Mouse (Mus musculus) megakaryocyte, embryonic 14.5 days (primary cell): ENCODE measurements around the gene Card6. TPM values are rescaled to one million over a fixed set of nuclear protein-coding genes. Genes with fewer than 3 reads are reported as not detected.

Source experiments
- H3K27me3 ChIP-seq: replicated peaks from 2 replicates; pipeline ENCODE3; 2012; ENCODE audit warnings: inconsistent platforms
- H3K36me3 ChIP-seq: replicated peaks from 2 replicates; pipeline ENCODE3; 2012; ENCODE audit warnings: low read length, inconsistent platforms, mixed read lengths
- H3K4me1 ChIP-seq: 2 replicates; pipeline ENCODE4 v1.6.1; 2012; ENCODE audit warnings: inconsistent platforms
- H3K4me3 ChIP-seq: replicated peaks from 2 replicates; pipeline ENCODE3; 2012; ENCODE audit warnings: moderate library complexity, mild to moderate bottlenecking, inconsistent platforms
- H3K9me3 ChIP-seq: 2 replicates; pipeline ENCODE4 v1.6.1; 2012; ENCODE audit warnings: inconsistent platforms
- FLI1 ChIP-seq: IDR thresholded peaks from 2 replicates; pipeline ENCODE4 v1.6.1; 2012; ENCODE audit warnings: low read length, inconsistent platforms, mixed read lengths
- GATA1 ChIP-seq: IDR thresholded peaks from 3 replicates; pipeline ENCODE4 v1.6.1; 2012; ENCODE audit warnings: mixed read lengths, low read length, inconsistent platforms, borderline replicate concordance
- polyA plus RNA-seq: library from polyadenylated mRNA; stranded (reverse); fragments of >175 nt; gene quantifications from 2 replicates; pipeline ENCODE4 v1.2.3, GENCODE M21; 2012; ENCODE audit warnings: low replicate concordance; ENCODE audit not compliant: insufficient read depth

Card6 gene
- polyA plus RNA-seq, 1 experiment = 0.09 TPM

GRCm38 (mm10) chr15:5129111-5129805 is 20.9 kb upstream of the Card6 start:
- H3K36me3 ChIP-seq = peaks cover 11% of the 10 kb centered on the region
- TF ChIP-seq GATA1 (no peak), FLI1 (no peak)
- H3K4me1 ChIP-seq = peaks cover 43% of the 10 kb centered on the region

GRCm38 (mm10) chr15:5128176-5128940 is 20.0 kb upstream of the Card6 start:
- no peak for TF ChIP-seq FLI1
- TF ChIP-seq GATA1 = no peak
- H3K36me3 ChIP-seq = peaks cover 19% of the 10 kb centered on the region
- H3K4me1 ChIP-seq = peaks cover 37% of the 10 kb centered on the region
- H3K4me3 ChIP-seq = no peak overlapping the region
- H3K27me3 ChIP-seq = no peaks in the 10 kb centered on the region
- H3K9me3 ChIP-seq = peaks cover 13% of the 10 kb centered on the region

More at GRCm38 (mm10) chr15:5129111-5129805, 20.9 kb upstream of the Card6 start:
- no peaks in the 10 kb centered on the region for H3K27me3 ChIP-seq
- peaks cover 11% of the 10 kb centered on the region for H3K9me3 ChIP-seq
- no peak overlapping the region for H3K4me3 ChIP-seq

GRCm38 (mm10) chr15:5127487-5127886 is 19.1 kb upstream of the Card6 start:
- TF ChIP-seq GATA1 (no peak), FLI1 (no peak)
- Histone ChIP-seq H3K27me3 (no peaks in the 10 kb centered on the region), H3K4me3 (no peak overlapping the region), H3K36me3 (peaks cover 28% of the 10 kb centered on the region), H3K9me3 (peaks cover 13% of the 10 kb centered on the region), H3K4me1 (peaks cover 33% of the 10 kb centered on the region)

DNA sequence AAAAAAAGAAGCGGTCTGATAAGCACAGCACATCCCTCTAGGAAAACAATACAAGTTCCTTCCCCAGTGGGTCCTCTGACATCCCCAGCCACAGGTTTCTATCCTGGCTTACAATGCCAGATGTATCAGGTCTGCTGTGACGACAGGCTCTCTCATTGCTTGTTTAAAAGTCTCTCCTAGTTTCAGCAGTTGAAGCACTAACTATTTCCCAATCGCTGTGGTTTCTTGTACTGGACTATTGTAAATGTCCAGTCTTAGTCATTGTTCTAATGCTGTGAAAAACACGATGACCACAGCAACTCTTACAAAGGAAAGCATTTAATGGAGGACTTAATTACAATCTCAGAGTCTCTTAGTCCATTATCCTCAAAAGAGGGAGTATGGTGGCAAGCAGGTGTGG is 18.1 kb upstream of the Card6 start:
- TF ChIP-seq FLI1 (no peak), GATA1 (no peak)

GRCm38 (mm10) chr15:5121535-5122313 is 13.4 kb upstream of the Card6 start:
- peaks cover 13% of the 10 kb centered on the region for H3K9me3 ChIP-seq
- TF ChIP-seq GATA1 (no peak), FLI1 (no peak)
- H3K4me3 ChIP-seq = no peak overlapping the region
- H3K4me1 ChIP-seq = peaks cover 44% of the 10 kb centered on the region
- H3K36me3 ChIP-seq = peaks cover 77% of the 10 kb centered on the region
- H3K27me3 ChIP-seq = no peaks in the 10 kb centered on the region

More for the DNA sequence above, 18.1 kb upstream of the Card6 start:
- Histone ChIP-seq H3K27me3 (no peaks in the 10 kb centered on the region), H3K4me3 (no peak overlapping the region), H3K9me3 (peaks cover 13% of the 10 kb centered on the region), H3K36me3 (peaks cover 38% of the 10 kb centered on the region), H3K4me1 (peaks cover 38% of the 10 kb centered on the region)

DNA sequence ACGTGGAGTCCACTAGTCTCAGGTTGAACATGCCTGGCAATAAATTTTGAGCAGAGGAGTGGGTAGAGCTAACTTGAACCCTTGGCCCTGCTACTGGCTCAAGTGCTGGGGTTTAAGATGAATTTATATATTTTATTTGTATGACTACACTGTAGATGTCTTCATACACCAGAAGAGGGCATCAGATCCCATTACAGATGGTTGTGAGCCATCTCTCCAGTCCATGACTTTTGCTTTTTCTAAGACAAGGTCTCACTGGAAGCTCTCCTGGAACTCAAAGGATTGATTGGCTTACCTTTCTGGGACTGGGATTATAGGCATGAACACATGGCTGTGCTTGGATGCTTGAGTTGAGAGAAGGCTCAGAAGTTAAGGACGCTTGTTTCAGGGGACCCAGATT is 11.4 kb upstream of the Card6 start:
- Histone ChIP-seq H3K36me3 (peaks cover 70% of the 10 kb centered on the region), H3K9me3 (peaks cover 6% of the 10 kb centered on the region), H3K4me1 (peaks cover 45% of the 10 kb centered on the region), H3K4me3 (no peak overlapping the region), H3K27me3 (no peaks in the 10 kb centered on the region)
- no peak for TF ChIP-seq GATA1
- TF ChIP-seq FLI1 = no peak

GRCm38 (mm10) chr15:5119192-5119591 is 10.9 kb upstream of the Card6 start:
- peaks cover 65% of the 10 kb centered on the region for H3K36me3 ChIP-seq
- no peaks in the 10 kb centered on the region for H3K27me3 ChIP-seq
- H3K4me3 ChIP-seq = no peak overlapping the region
- peaks cover 50% of the 10 kb centered on the region for H3K4me1 ChIP-seq
- TF ChIP-seq FLI1 (no peak), GATA1 (no peak)
- H3K9me3 ChIP-seq = peaks cover under 1% of the 10 kb centered on the region; the same call in 1 of the 2 replicates

DNA sequence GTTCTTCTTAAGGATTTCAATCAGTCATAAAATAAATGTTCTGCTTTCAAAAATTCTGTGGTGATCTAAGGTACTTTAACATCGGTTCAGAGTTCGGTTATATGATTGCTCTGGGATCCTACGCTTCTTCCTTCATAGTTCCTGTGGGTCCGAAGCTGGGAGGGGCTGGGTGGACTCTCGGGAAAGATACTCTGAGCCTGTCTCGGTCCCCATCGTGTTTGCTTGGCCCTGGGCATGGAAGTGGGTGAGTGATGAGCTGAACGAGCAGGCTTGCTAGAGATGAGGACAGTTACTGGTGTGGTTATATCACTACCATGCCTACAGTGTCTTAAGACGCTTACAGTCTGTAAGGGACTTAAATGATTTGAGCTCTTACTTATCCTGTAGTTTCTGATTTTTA is 10.3 kb upstream of the Card6 start:
- H3K4me1 ChIP-seq = peaks cover 50% of the 10 kb centered on the region
- H3K4me3 ChIP-seq = peak overlapping the region; percentile 51
- no peak for TF ChIP-seq GATA1
- no peak for TF ChIP-seq FLI1
- H3K27me3 ChIP-seq = no peaks in the 10 kb centered on the region
- peaks cover 60% of the 10 kb centered on the region for H3K36me3 ChIP-seq
- no peaks in the 10 kb centered on the region for H3K9me3 ChIP-seq

GRCm38 (mm10) chr15:5117031-5117601 is 8.8 kb upstream of the Card6 start:
- TF ChIP-seq GATA1 = no peak
- TF ChIP-seq FLI1 = no peak
- Histone ChIP-seq H3K4me1 (peaks cover 54% of the 10 kb centered on the region), H3K27me3 (peaks cover 7% of the 10 kb centered on the region), H3K9me3 (no peaks in the 10 kb centered on the region), H3K4me3 (peak overlapping the region; percentile 99), H3K36me3 (peaks cover 46% of the 10 kb centered on the region)
